Mouse (Mus musculus) neural tube, embryonic 11.5 days (tissue): ENCODE results near the gene Mad2l1. TPM values are rescaled to one million over a fixed set of nuclear protein-coding genes. Genes with fewer than 3 reads are reported as not detected.

ENCODE experiments used
- polyA plus RNA-seq: library from polyadenylated mRNA; unstranded; fragments of >200 nt; fragmentation: Nextera tagmentation; extraction: Ambion mirVana; gene quantifications from 2 replicates; pipeline ENCODE4 v1.2.1, GENCODE M21; 2014

The Mad2l1 gene
- polyA plus RNA-seq, 1 experiment from 2014 or later: 118 TPM

Other genes with a start within 250 kb of the Mad2l1 start
- gene Vmn1r32, start 24.7 kb downstream of the Mad2l1 start, polyA plus RNA-seq: 0.13 TPM in 1 of 2 replicates, not detected in the other
- gene Vmn1r33, start 82.9 kb downstream of the Mad2l1 start, polyA plus RNA-seq: not detected in 2 replicates
- gene Vmn1r34, start 108.5 kb downstream of the Mad2l1 start, polyA plus RNA-seq: not detected in 2 replicates
- gene Vmn1r35, start 150.5 kb downstream of the Mad2l1 start, polyA plus RNA-seq: not detected in 2 replicates
- gene Vmn1r36, start 183.8 kb downstream of the Mad2l1 start, polyA plus RNA-seq: not detected in 2 replicates
- gene Vmn1r37, start 194.0 kb downstream of the Mad2l1 start, polyA plus RNA-seq: not detected in 2 replicates
- not detected in 2 replicates for gene Vmn1r38, start 247.2 kb downstream of the Mad2l1 start, polyA plus RNA-seq